Mouse (Mus musculus) midbrain, postnatal 0 days (tissue): ENCODE data around the gene Myo3b. TPM values are rescaled to one million over a fixed set of nuclear protein-coding genes. Genes with fewer than 3 reads are reported as not detected.

ENCODE experiments used
- ATAC-seq: fragments of 200-750 bp; cut with Nextera tagmentation; 2 replicates; pipeline ENCODE4 v1.8.0; 2017; ENCODE audit warnings: moderate number of reproducible peaks, mild to moderate bottlenecking, moderate TSS enrichment, moderate library complexity; ENCODE audit not compliant: low FRiP score
- DNase-seq: peaks from one replicate; pipeline ENCODE4 v3.0.0-alpha.2; 2015; ENCODE audit warnings: low spot score
- H3K27ac ChIP-seq: fragments of 300-500 bp; sonication (generic); 2 replicates; pipeline ENCODE4 v1.5.1; 2014; ENCODE audit warnings: low read depth, mild to moderate bottlenecking, low read length, mixed read lengths
- H3K27me3 ChIP-seq: fragments of 300-500 bp; sonication (generic); 2 replicates; pipeline ENCODE4 v1.6.1; 2014; ENCODE audit warnings: low read length, control low read depth, mixed read lengths; ENCODE audit not compliant: insufficient read depth
- H3K36me3 ChIP-seq: fragments of 300-500 bp; sonication (generic); 2 replicates; pipeline ENCODE4 v1.6.1; 2014; ENCODE audit warnings: low read length, control low read depth, mixed read lengths; ENCODE audit not compliant: insufficient read depth
- H3K4me1 ChIP-seq: fragments of 300-500 bp; sonication (generic); 2 replicates; pipeline ENCODE4 v1.6.1; 2014; ENCODE audit warnings: mild to moderate bottlenecking, control low read depth, antibody characterized with exemption, low read length, mixed read lengths; ENCODE audit not compliant: insufficient read depth
- H3K4me2 ChIP-seq: fragments of 300-500 bp; sonication (generic); 2 replicates; pipeline ENCODE4 v1.6.1; 2014; ENCODE audit warnings: low read depth, mild to moderate bottlenecking, low read length, mixed read lengths; ENCODE audit not compliant: poor library complexity, severe bottlenecking
- H3K4me3 ChIP-seq: fragments of 300-500 bp; sonication (generic); 2 replicates; pipeline ENCODE4 v1.5.1; 2014; ENCODE audit warnings: low read depth, mild to moderate bottlenecking, low read length, moderate library complexity
- H3K9ac ChIP-seq: fragments of 300-500 bp; sonication (generic); replicated peaks from 2 replicates; pipeline ENCODE4 v1.6.1; 2014; ENCODE audit warnings: mild to moderate bottlenecking, low read length, moderate library complexity, mixed read lengths; ENCODE audit not compliant: poor library complexity, severe bottlenecking
- H3K9me3 ChIP-seq: fragments of 300-500 bp; sonication (generic); 2 replicates; pipeline ENCODE4 v1.6.1; 2016; ENCODE audit warnings: low read length, control low read depth
- CTCF ChIP-seq: IDR thresholded peaks from 2 replicates; pipeline ENCODE4 v1.5.1; 2016; ENCODE audit warnings: antibody characterized with exemption, mild to moderate bottlenecking
- WGBS: fragments of 180-500 bp; shearing (Covaris S2); extraction: QIAGEN DNeasy Blood & Tissue Kit; methylation state at CpG from one replicate; pipeline ENCODE4 v1.1.7; 2014; 5-methylcytosine and 5-hydroxymethylcytosine counted together
- polyA plus RNA-seq: library from polyadenylated mRNA; unstranded; fragments of >200 nt; fragmentation: Nextera tagmentation; extraction: Ambion mirVana; gene quantifications from 2 replicates; pipeline ENCODE4 v1.2.1, GENCODE M21; 2015
- total RNA-seq: library from RNA; depleted of rRNA; stranded (reverse); fragments of >200 nt; gene quantifications from 2 replicates; pipeline ENCODE4 v1.2.3, GENCODE M21; 2014

Gene Myo3b
- total and polyA plus RNA-seq, 2 experiments from 2014 or later, result 0.14 to 0.44 TPM

DNA sequence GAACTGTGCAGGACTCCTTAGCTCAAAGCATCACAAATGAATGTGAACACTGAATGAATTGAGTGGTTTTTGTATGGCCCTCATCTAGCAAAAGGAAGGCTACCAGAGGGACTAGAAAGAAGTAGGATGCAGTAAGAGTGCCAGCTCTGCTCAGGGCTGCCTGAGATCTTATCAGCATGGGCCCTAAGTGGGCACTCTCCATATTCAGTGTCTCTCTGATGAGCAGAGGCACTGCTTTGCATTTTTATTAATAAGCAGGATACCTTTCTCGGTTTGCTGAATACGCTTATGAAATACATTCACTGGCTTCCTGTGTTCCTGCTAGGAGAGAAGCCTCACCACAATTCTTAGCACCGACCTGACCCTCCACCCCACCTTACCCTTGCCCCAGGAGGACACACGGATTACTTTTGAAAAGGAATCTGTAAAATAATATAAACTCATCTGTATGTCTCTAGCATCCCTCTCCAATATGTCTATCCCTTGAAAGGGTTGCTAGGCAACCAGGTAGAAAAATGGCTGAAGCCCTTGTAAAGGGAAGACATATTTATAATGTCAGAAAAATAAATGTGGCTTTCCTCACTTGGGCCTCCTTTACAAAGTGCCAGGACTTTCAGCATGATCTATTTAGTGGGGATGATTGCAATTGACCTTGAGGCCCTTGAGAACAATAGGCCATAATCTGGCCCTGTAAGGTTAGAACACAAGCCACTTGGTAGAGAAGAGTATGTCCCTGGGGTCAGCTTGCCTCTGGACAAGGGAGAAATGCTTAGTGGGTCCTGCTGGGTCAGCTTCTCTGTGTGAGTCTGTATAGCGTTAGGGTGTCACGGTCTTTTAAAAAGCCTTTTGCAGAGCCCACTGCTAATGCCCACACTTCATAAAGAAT, 138.1 kb downstream of the Myo3b start:
- ATAC-seq, result peak; percentile 66; the same call in 1 of the 2 replicates
- no peak for TF ChIP-seq CTCF
- Histone ChIP-seq H3K9ac (no peak overlapping the region), H3K4me3 (no peak overlapping the region), H3K9me3 (no peaks in the 10 kb centered on the region), H3K4me1 (peaks cover 6% of the 10 kb centered on the region; the same call in 1 of the 2 replicates), H3K36me3 (no peaks in the 10 kb centered on the region), H3K27me3 (no peaks in the 10 kb centered on the region), H3K4me2 (no peak overlapping the region), H3K27ac (peak overlapping the region; percentile 83)
- 20% methylated on average over 6 of the region's 6 CpGs for WGBS
- peak; percentile 54 for DNase-seq

DNA sequence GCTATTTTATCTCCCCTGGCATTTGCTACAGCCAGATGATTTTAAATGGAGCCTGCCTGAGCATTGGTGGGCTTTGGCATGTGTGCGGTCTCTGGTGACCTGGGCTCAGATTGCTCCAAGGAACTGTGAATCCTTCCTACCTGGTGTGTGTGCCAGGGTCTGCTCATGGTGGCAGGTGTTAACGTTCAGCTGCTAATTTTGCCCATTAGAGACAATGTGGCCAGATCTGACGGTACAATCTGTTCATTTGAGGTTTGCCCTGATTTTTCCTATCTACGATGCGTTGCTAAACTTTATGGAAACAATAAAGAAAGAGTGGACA, 138.7 kb downstream of the Myo3b start:
- Histone ChIP-seq H3K27me3 (no peaks in the 10 kb centered on the region), H3K9me3 (no peaks in the 10 kb centered on the region), H3K4me3 (no peak overlapping the region), H3K4me2 (no peak overlapping the region), H3K36me3 (no peaks in the 10 kb centered on the region), H3K27ac (peak overlapping the region; percentile 83), H3K9ac (no peak overlapping the region), H3K4me1 (peaks cover 6% of the 10 kb centered on the region; the same call in 1 of the 2 replicates)
- no peak for TF ChIP-seq CTCF
- DNase-seq (peak; percentile 37), ATAC-seq (no peak)
- 27% methylated on average over 5 of the region's 5 CpGs for WGBS

DNA sequence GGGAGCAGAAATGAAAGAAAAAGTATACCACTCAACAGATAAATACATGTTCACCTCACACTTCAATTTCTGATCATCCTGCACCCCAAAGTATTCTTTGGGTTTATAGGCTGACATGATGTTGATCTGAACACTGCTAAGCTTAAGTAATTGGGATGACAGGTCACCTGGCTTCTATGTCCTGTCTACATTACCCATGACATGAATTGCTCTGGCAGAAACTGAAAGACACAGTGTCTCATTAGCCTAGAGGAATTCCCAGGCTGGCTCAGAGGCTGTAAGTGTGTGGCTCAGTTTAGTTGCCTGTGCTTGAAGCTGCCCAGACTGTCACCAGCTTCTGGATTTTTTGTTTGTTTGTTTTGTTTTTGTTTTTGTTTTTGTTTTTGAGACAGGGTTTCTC, 139.3 kb downstream of the Myo3b start:
- no peak for TF ChIP-seq CTCF
- Histone ChIP-seq H3K9me3 (no peaks in the 10 kb centered on the region), H3K4me3 (no peak overlapping the region), H3K27ac (0 out of 2 replicates have a peak overlapping the region, but pooled peaks have one; percentile 26), H3K27me3 (no peaks in the 10 kb centered on the region), H3K4me1 (peaks cover 6% of the 10 kb centered on the region; the same call in 1 of the 2 replicates), H3K9ac (no peak overlapping the region), H3K36me3 (no peaks in the 10 kb centered on the region), H3K4me2 (no peak overlapping the region)
- DNase-seq (no peak), ATAC-seq (no peak)

DNA sequence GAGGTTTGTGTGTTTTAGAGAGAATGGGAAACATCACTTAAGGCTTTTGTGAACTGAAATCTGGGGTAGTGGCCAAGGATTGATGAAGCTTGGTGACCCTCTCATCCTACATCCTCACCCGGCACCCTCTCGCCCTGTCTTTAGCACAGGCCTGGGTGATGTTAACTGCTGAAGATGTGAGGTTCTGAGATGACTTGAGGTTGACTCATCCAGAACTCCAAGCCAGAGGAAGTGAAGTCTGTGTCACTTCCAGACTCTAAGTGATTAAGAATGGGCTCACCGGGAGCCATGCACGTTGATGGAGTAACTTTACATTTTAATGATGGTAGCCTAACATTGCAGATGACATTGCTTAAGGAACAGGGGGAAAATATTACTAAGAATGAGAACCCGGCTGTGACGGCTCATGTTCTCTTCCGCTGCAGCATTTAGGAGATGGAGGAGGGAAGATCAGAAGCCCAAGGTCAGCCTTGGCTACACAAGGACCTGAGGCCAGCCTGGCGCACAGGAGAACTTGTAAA, 143.3 kb downstream of the Myo3b start:
- no peak overlapping the region for H3K4me3 ChIP-seq
- TF ChIP-seq CTCF, result no peak
- ATAC-seq (no peak), DNase-seq (no peak)
- H3K27ac ChIP-seq, result no peak overlapping the region
- 97% methylated on average over 8 of the region's 8 CpGs for WGBS
- no peaks in the 10 kb centered on the region for H3K27me3 ChIP-seq
- H3K9ac ChIP-seq, result no peak overlapping the region
- H3K9me3 ChIP-seq, result no peaks in the 10 kb centered on the region
- no peaks in the 10 kb centered on the region for H3K36me3 ChIP-seq
- no peak overlapping the region for H3K4me2 ChIP-seq
- peaks cover 6% of the 10 kb centered on the region; the same call in 1 of the 2 replicates for H3K4me1 ChIP-seq

DNA sequence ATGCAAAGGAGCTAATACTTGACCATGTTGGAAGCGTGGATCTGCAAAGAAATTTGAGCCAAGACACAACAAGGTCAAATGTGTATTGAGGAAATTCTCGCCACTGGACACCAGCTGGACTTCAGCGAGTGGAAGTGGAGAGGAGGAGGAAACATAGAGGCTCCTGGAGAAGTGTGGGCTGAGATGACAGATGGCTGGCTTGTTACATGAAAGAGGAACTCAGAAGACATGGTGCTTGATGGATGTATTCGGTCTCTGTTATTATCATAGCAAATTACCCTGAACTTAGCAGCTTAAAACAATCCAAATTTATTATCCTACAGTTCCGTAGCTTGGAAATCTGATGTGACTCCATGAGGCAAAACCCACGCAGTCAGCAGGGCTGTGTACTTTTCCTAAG, 148.1 kb downstream of the Myo3b start:
- no peak for DNase-seq
- no peak overlapping the region for H3K4me3 ChIP-seq
- H3K27me3 ChIP-seq, result no peaks in the 10 kb centered on the region
- no peaks in the 10 kb centered on the region for H3K4me1 ChIP-seq
- H3K9me3 ChIP-seq, result no peaks in the 10 kb centered on the region
- no peaks in the 10 kb centered on the region for H3K36me3 ChIP-seq
- H3K27ac ChIP-seq, result no peak overlapping the region
- H3K9ac ChIP-seq, result no peak overlapping the region
- 87% methylated on average over 6 of the region's 6 CpGs for WGBS
- H3K4me2 ChIP-seq, result no peak overlapping the region
- no peak for TF ChIP-seq CTCF
- ATAC-seq, result no peak
